17 mouse cellular contexts compared by ENCODE assay signal in genomic region chr10:114509186-114509585, GRCm38 (mm10).
"Had no signal": no experiment of that assay in that cellular context is flagged by ENCODE, and none has a peak within 500 bp of the region (broad histone marks: within the 10 kb centered on the region; RNA-seq: fewer than 3 reads in every experiment).

No protein-coding gene starts in this region.

- ATAC-seq: forebrain, postnatal 0 days; hindbrain, embryonic 16.5 days; inflammation-experienced regulatory T-cells, adult 6 months; intestine, embryonic 15.5 days; intestine, postnatal 0 days had no signal

- DNase-seq: forebrain, postnatal 0 days; gastrocnemius, postnatal 14 days; gastrocnemius, postnatal 36 days; heart, adult 11 months; heart, adult 2 months; heart, postnatal 14 days; heart, postnatal 36 days; kidney, adult 18-20 months; kidney, adult 8-10 months; kidney, postnatal 10 days; kidney, postnatal 25 days; kidney, postnatal 4 days; liver had no signal
